Mouse (Mus musculus) forebrain, embryonic 11.5 days (tissue): Measurements from ENCODE around the gene Cyb5b. TPM values are rescaled to one million over a fixed set of nuclear protein-coding genes. Genes with fewer than 3 reads are reported as not detected.

Experiments used
- ATAC-seq: fragments of 200-750 bp; cut with Nextera tagmentation; replicated peaks from 2 replicates; pipeline ENCODE4 v1.8.0; 2017; ENCODE audit warnings: moderate TSS enrichment; ENCODE audit not compliant: low FRiP score
- DNase-seq: peaks from one replicate; pipeline ENCODE4 v3.0.0-alpha.2; 2017; ENCODE audit warnings: low spot score
- H3K27ac ChIP-seq: fragments of 300-500 bp; sonication (generic); 2 replicates; pipeline ENCODE4 v1.5.1; 2014; ENCODE audit warnings: low read depth, low read length
- H3K27me3 ChIP-seq: fragments of 300-500 bp; sonication (generic); 2 replicates; pipeline ENCODE4 v1.6.1; 2014; ENCODE audit warnings: mild to moderate bottlenecking, low read length, mixed read lengths; ENCODE audit not compliant: control insufficient read depth, insufficient read depth
- H3K36me3 ChIP-seq: fragments of 300-500 bp; sonication (generic); 2 replicates; pipeline ENCODE4 v1.6.1; 2014; ENCODE audit warnings: mild to moderate bottlenecking, low read length, moderate library complexity, mixed read lengths; ENCODE audit not compliant: control insufficient read depth, insufficient read depth
- H3K4me1 ChIP-seq: fragments of 300-500 bp; sonication (generic); replicated peaks from 2 replicates; pipeline ENCODE4 v1.6.1; 2014; ENCODE audit warnings: low read length, mixed read lengths; ENCODE audit not compliant: control insufficient read depth, insufficient read depth
- H3K4me2 ChIP-seq: fragments of 300-500 bp; sonication (generic); 2 replicates; pipeline ENCODE4 v1.6.1; 2014; ENCODE audit warnings: low read depth, mild to moderate bottlenecking, low read length, moderate library complexity, mixed read lengths; ENCODE audit not compliant: severe bottlenecking
- H3K4me3 ChIP-seq: fragments of 300-500 bp; sonication (generic); 2 replicates; pipeline ENCODE4 v1.5.1; 2014; ENCODE audit warnings: low read depth, low read length
- H3K9ac ChIP-seq: fragments of 300-500 bp; sonication (generic); 2 replicates; pipeline ENCODE4 v1.6.1; 2014; ENCODE audit warnings: low read length
- H3K9me3 ChIP-seq: fragments of 300-500 bp; sonication (generic); 2 replicates; pipeline ENCODE4 v1.6.1; 2016; ENCODE audit warnings: low read length, mixed read lengths; ENCODE audit not compliant: control insufficient read depth
- WGBS: fragments of 180-500 bp; shearing (Covaris S2); extraction: QIAGEN DNeasy Blood & Tissue Kit; methylation state at CpG from one replicate; pipeline ENCODE4 v1.1.7; 2014; 5-methylcytosine and 5-hydroxymethylcytosine counted together
- polyA plus RNA-seq: library from polyadenylated mRNA; unstranded; fragments of >200 nt; fragmentation: Nextera tagmentation; extraction: Ambion mirVana; gene quantifications from 2 replicates; pipeline ENCODE4 v1.2.1, GENCODE M21; 2014

The Cyb5b gene
- polyA plus RNA-seq, 1 experiment from 2014 or later: 173 TPM

DNA sequence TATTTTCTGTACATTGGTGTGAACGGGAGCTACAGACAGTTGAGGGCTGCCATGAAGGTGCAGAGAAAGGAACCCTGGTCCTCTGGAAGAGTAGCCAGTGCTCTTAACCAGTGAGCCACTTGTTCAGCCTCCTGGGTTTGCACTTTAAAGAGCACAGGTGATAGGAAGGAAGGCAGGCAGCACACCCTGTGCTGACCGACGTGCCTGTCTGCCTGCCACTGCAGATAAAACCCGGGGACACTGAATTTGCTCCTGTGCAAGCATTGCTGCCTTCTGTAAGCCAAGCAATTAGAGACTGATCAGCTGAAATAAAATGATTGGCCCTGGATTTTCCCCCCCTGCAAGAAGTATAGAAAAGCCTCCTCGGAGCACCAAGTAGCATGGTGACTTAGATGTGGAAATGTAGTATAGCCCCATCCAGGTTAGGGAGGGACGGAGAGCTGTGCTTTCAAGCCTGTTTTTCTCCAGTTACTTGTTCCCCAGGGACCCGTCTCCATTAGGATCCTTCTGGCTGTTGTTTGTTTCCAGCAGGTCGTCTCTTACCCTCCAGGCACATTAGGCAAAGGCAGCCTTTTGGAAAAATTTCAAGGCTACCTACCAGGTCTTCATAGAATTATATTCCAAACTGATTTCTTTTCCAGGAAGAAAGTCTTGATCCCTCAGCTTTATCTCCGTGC, 22.7 kb downstream of the Cyb5b start:
- peaks cover 2% of the 10 kb centered on the region; the same call in 1 of the 2 replicates for H3K9me3 ChIP-seq
- H3K27me3 ChIP-seq: no peaks in the 10 kb centered on the region
- H3K4me3 ChIP-seq: no peak overlapping the region
- H3K4me1 ChIP-seq: no peaks in the 10 kb centered on the region
- H3K4me2 ChIP-seq: no peak overlapping the region
- peaks cover 24% of the 10 kb centered on the region for H3K36me3 ChIP-seq
- no peak overlapping the region for H3K27ac ChIP-seq
- H3K9ac ChIP-seq: no peak overlapping the region
- ATAC-seq (no peak), DNase-seq (no peak)
- WGBS: 89% methylated on average over 9 of the region's 9 CpGs

- DNase-seq: no peak
- no peaks in the 10 kb centered on the region for H3K27me3 ChIP-seq
- ATAC-seq: no peak
- no peak overlapping the region for H3K27ac ChIP-seq
- H3K36me3 ChIP-seq: peaks cover 16% of the 10 kb centered on the region
- H3K4me3 ChIP-seq: no peak overlapping the region
- H3K4me1 ChIP-seq: no peaks in the 10 kb centered on the region
- no peak overlapping the region for H3K9ac ChIP-seq
- H3K9me3 ChIP-seq: peaks cover 3% of the 10 kb centered on the region; the same call in 1 of the 2 replicates
- 95% methylated on average over 6 of the region's 6 CpGs for whole genome bisulfite sequencing
- no peak overlapping the region for H3K4me2 ChIP-seq
Observed at GRCm38 (mm10) chr8:107181122-107181521, 30.7 kb downstream of the Cyb5b start.

GRCm38 (mm10) chr8:107184996-107185395, 34.6 kb downstream of the Cyb5b start:
- DNase-seq: no peak
- Histone ChIP-seq H3K9ac (no peak overlapping the region), H3K4me3 (no peak overlapping the region), H3K4me1 (no peaks in the 10 kb centered on the region), H3K36me3 (peaks cover 5% of the 10 kb centered on the region), H3K4me2 (no peak overlapping the region), H3K27ac (no peak overlapping the region), H3K27me3 (no peaks in the 10 kb centered on the region), H3K9me3 (no peaks in the 10 kb centered on the region)
- WGBS: 83% methylated on average over 3 of the region's 3 CpGs
- no peak for ATAC-seq

GRCm38 (mm10) chr8:107186659-107187390, 36.4 kb downstream of the Cyb5b start:
- Histone ChIP-seq H3K9me3 (no peaks in the 10 kb centered on the region), H3K4me3 (no peak overlapping the region), H3K9ac (no peak overlapping the region), H3K27me3 (no peaks in the 10 kb centered on the region), H3K36me3 (peaks cover 5% of the 10 kb centered on the region), H3K27ac (no peak overlapping the region), H3K4me2 (no peak overlapping the region), H3K4me1 (no peaks in the 10 kb centered on the region)
- DNase-seq (no peak), ATAC-seq (no peak)
- 83% methylated on average over 15 of the region's 15 CpGs for WGBS

GRCm38 (mm10) chr8:107187631-107188030, 37.2 kb downstream of the Cyb5b start:
- Histone ChIP-seq H3K9ac (no peak overlapping the region), H3K9me3 (no peaks in the 10 kb centered on the region), H3K27me3 (no peaks in the 10 kb centered on the region), H3K4me3 (no peak overlapping the region), H3K4me1 (no peaks in the 10 kb centered on the region), H3K4me2 (no peak overlapping the region), H3K36me3 (peaks cover 5% of the 10 kb centered on the region), H3K27ac (no peak overlapping the region)
- DNase-seq: no peak
- no peak for ATAC-seq
- WGBS: 82% methylated on average over 5 of the region's 5 CpGs

GRCm38 (mm10) chr8:107192631-107193030, 42.2 kb downstream of the Cyb5b start:
- H3K27ac ChIP-seq: no peak overlapping the region
- no peaks in the 10 kb centered on the region for H3K36me3 ChIP-seq
- H3K9ac ChIP-seq: no peak overlapping the region
- H3K27me3 ChIP-seq: no peaks in the 10 kb centered on the region
- no peaks in the 10 kb centered on the region for H3K9me3 ChIP-seq
- 69% methylated on average over 8 of the region's 8 CpGs for WGBS
- H3K4me2 ChIP-seq: no peak overlapping the region
- H3K4me1 ChIP-seq: no peaks in the 10 kb centered on the region
- H3K4me3 ChIP-seq: no peak overlapping the region
- ATAC-seq: no peak
- DNase-seq: no peak

- Histone ChIP-seq H3K27me3 (no peaks in the 10 kb centered on the region), H3K9me3 (no peaks in the 10 kb centered on the region), H3K9ac (no peak overlapping the region), H3K4me2 (no peak overlapping the region), H3K4me3 (no peak overlapping the region), H3K27ac (no peak overlapping the region), H3K4me1 (no peaks in the 10 kb centered on the region), H3K36me3 (no peaks in the 10 kb centered on the region)
- DNase-seq: no peak
- WGBS: 82% methylated on average over 6 of the region's 6 CpGs
- no peak for ATAC-seq
Observed at GRCm38 (mm10) chr8:107193331-107193730, 42.9 kb downstream of the Cyb5b start.

GRCm38 (mm10) chr8:107194786-107195451, 44.5 kb downstream of the Cyb5b start:
- no peaks in the 10 kb centered on the region for H3K27me3 ChIP-seq
- no peak overlapping the region for H3K27ac ChIP-seq
- WGBS: 94% methylated on average over 14 of the region's 14 CpGs
- H3K9me3 ChIP-seq: no peaks in the 10 kb centered on the region
- no peak for DNase-seq
- no peak overlapping the region for H3K9ac ChIP-seq
- no peak overlapping the region for H3K4me2 ChIP-seq
- no peak overlapping the region for H3K4me3 ChIP-seq
- H3K36me3 ChIP-seq: no peaks in the 10 kb centered on the region
- ATAC-seq: no peak
- H3K4me1 ChIP-seq: no peaks in the 10 kb centered on the region
